Mouse (Mus musculus) forebrain, embryonic 10.5 days (tissue): Measurements from ENCODE around the gene Prrt2. TPM values are rescaled to one million over a fixed set of nuclear protein-coding genes. Genes with fewer than 3 reads are reported as not detected.

Experiments
- DNase-seq: peaks from one replicate; pipeline ENCODE4 v3.0.0-alpha.2; 2017; ENCODE audit warnings: low spot score; ENCODE audit errors: extremely low spot score
- H3K27ac ChIP-seq: fragments of 300-500 bp; sonication (generic); 2 replicates; pipeline ENCODE4 v1.5.1; 2016; ENCODE audit warnings: mild to moderate bottlenecking
- H3K27me3 ChIP-seq: fragments of 300-500 bp; sonication (generic); 2 replicates; pipeline ENCODE4 v1.6.1; 2016; ENCODE audit warnings: mild to moderate bottlenecking; ENCODE audit not compliant: poor library complexity, severe bottlenecking
- H3K36me3 ChIP-seq: fragments of 300-500 bp; sonication (generic); replicated peaks from 2 replicates; pipeline ENCODE4 v1.6.1; 2016; ENCODE audit warnings: mild to moderate bottlenecking, moderate library complexity
- H3K4me1 ChIP-seq: fragments of 300-500 bp; sonication (generic); 2 replicates; pipeline ENCODE4 v1.6.1; 2016
- H3K4me3 ChIP-seq: fragments of 300-500 bp; sonication (generic); 2 replicates; pipeline ENCODE4 v1.5.1; 2016; ENCODE audit warnings: mild to moderate bottlenecking, moderate library complexity
- H3K9me3 ChIP-seq: fragments of 300-500 bp; sonication (generic); 2 replicates; pipeline ENCODE4 v1.6.1; 2016; ENCODE audit warnings: mild to moderate bottlenecking, moderate library complexity
- WGBS: fragments of 180-500 bp; shearing (Covaris S2); methylation state at CpG from one replicate; pipeline ENCODE4 v1.1.7; 2016; 5-methylcytosine and 5-hydroxymethylcytosine counted together
- microRNA-seq: library from miRNA; unstranded; fragments of <30 nt; microRNA quantifications from one replicate; pipeline ENCODE4, GENCODE M21; 2017
- polyA plus RNA-seq: library from polyadenylated mRNA; unstranded; fragments of >200 nt; fragmentation: Nextera tagmentation; extraction: Ambion mirVana; gene quantifications from 2 replicates; pipeline ENCODE4 v1.2.1, GENCODE M21; 2016

The Prrt2 gene
- polyA plus RNA-seq, 1 experiment from 2014 or later, result 3.5 TPM

- Histone ChIP-seq H3K27me3 (no peaks in the 10 kb centered on the region), H3K4me3 (no peak overlapping the region), H3K4me1 (peaks cover 23% of the 10 kb centered on the region), H3K9me3 (no peaks in the 10 kb centered on the region), H3K27ac (no peak overlapping the region), H3K36me3 (peaks cover 40% of the 10 kb centered on the region)
- DNase-seq, result no peak
- WGBS, result 93% methylated on average over 6 of the region's 6 CpGs
Measured at GRCm38 (mm10) chr7:126978841-126979240, 42.2 kb downstream of the Prrt2 start.

DNA sequence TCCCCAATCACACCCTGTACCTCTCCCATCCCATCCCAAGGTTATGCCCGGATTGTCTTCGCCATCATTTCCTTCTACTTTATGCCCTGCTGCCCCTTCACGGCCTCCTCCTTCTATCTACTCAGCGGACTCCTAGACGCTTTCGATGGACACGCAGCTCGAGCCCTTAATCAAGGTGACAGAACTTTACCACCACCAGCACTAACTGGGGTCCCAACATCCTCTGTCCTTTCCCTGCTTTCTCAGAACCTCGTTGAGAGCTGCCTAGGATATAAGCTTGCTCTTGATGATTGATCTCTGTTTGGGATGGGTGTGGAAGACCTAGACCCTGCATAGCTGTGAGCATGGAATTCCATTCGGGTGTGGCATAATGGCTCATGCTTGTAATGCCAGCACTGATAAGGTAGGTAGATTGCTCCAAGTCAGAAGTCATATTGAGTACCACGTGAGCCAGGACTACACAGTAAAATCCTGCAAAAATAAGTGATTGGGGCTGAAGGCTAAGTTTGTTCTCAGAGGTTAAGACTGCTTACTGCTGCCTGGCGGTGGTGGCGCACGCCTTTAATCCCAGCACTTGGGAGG lies 44.0 kb downstream of the Prrt2 start:
- no peaks in the 10 kb centered on the region for H3K9me3 ChIP-seq

DNA sequence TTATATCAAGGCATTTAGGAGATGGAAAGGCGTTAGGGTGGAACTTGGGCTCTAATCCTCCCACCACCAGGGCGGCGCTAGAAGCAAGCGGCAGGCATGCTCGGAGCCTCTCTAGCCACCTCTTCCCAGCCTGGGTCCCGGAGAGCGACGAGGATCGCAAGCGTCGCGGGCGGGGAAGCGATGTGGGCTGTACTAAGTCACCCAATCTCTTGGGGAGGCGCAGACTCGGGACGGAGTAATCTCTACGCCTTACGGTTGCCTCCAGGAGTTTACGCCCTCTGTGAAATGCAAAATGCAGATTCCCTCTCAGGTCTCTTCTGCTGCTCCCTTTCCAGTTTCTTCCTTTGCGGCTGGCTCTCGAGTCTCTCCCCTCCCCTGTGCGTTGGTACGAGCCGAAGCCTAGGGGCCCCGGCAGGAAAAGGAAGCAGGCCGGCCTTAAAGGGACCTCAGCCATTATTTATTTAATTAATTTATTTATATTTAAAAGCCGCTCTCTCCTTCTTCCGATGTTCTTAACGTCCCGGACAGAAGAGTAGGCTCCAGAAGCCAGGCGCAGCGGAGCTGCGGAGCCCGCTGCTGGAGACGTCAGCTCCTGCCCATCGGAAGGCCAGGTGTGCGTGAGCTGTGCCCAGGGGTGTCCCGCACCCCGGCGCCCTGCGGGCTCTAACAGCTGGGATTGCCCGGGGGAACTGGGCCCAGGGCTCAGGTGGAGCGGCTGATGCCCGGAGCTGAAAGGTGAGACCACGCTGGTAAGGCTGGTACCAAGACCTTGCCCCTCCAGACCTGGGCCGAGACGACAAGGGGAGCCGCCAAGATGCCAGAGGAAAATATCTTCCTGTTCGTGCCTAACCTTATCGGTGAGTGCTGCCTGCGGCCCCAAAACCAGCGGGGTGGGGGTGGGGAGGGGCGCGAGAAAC lies 44.8 kb downstream of the Prrt2 start, which contains the start of gene Cdiptos:
Gene Cdiptos, minus strand, starts transcription at position 149 of the 917 bp plus-strand sequence.
- Histone ChIP-seq H3K4me3 (peak within 1 kb of the TSS; percentile 100), H3K4me1 (peaks cover 23% of the 10 kb centered on the region), H3K9me3 (no peaks in the 10 kb centered on the region), H3K36me3 (peaks cover 35% of the 10 kb centered on the region), H3K27me3 (no peaks in the 10 kb centered on the region), H3K27ac (peak within 1 kb of the TSS; percentile 99)
- peak; percentile 96 for DNase-seq
- under 1% methylated on average over 55 of the region's 55 CpGs for WGBS

More for the DNA sequence above, 44.0 kb downstream of the Prrt2 start:
- H3K4me1 ChIP-seq, result peaks cover 23% of the 10 kb centered on the region
- peak overlapping the region; percentile 99 for H3K27ac ChIP-seq
- peak overlapping the region; percentile 100 for H3K4me3 ChIP-seq
- H3K36me3 ChIP-seq, result peaks cover 40% of the 10 kb centered on the region
- DNase-seq, result no peak
- 31% methylated on average over 14 of the region's 14 CpGs for WGBS
- no peaks in the 10 kb centered on the region for H3K27me3 ChIP-seq

- Histone ChIP-seq H3K9me3 (no peaks in the 10 kb centered on the region), H3K4me1 (peaks cover 23% of the 10 kb centered on the region), H3K36me3 (peaks cover 30% of the 10 kb centered on the region), H3K4me3 (peak within 1 kb of the TSS; percentile 100), H3K27me3 (no peaks in the 10 kb centered on the region), H3K27ac (peak within 1 kb of the TSS; percentile 99)
- DNase-seq, result no peak
- 6% methylated on average over 1 of the region's 1 CpGs for WGBS
Measured at GRCm38 (mm10) chr7:126975893-126975949, 45.3 kb downstream of the Prrt2 start, which contains the start of gene Cdipt. TSS of gene Cdipt (plus strand) at chr7:126975914.

GRCm38 (mm10) chr7:126975493-126975892 lies 45.5 kb downstream of the Prrt2 start:
- 18% methylated on average over 8 of the region's 8 CpGs for WGBS
- peak overlapping the region; percentile 99 for H3K27ac ChIP-seq
- peaks cover 23% of the 10 kb centered on the region for H3K4me1 ChIP-seq
- H3K36me3 ChIP-seq, result peaks cover 29% of the 10 kb centered on the region
- no peaks in the 10 kb centered on the region for H3K27me3 ChIP-seq
- peak overlapping the region; percentile 100 for H3K4me3 ChIP-seq
- no peaks in the 10 kb centered on the region for H3K9me3 ChIP-seq
- no peak for DNase-seq

Small RNA genes within 50 kb of the gene (microRNA-seq; reads per million reads assigned to microRNA genes)
- gene Gm44343, result not detected

Other genes starting within 250 kb of the Prrt2 start
- gene Ypel3, start 244.3 kb downstream of the Prrt2 start, polyA plus RNA-seq, result 28.9 and 35.0 TPM in 2 replicates
- 0.32 and 0.61 TPM in 2 replicates for gene Tbx6, start 239.7 kb downstream of the Prrt2 start, polyA plus RNA-seq
- gene Ppp4c, start 228.7 kb downstream of the Prrt2 start, polyA plus RNA-seq, result 413 and 423 TPM in 2 replicates
- 2.6 and 2.9 TPM in 2 replicates for gene Fam57b, start 223.5 kb downstream of the Prrt2 start, polyA plus RNA-seq
- not detected in 2 replicates for gene 4930451I11Rik, start 189.6 kb downstream of the Prrt2 start, polyA plus RNA-seq
- gene Doc2a, start 173.8 kb downstream of the Prrt2 start, polyA plus RNA-seq, result 9.8 and 10.1 TPM in 2 replicates
- 57.4 and 65.2 TPM in 2 replicates for gene Hirip3, start 159.2 kb downstream of the Prrt2 start, polyA plus RNA-seq
- 110 and 117 TPM in 2 replicates for gene Ino80e, start 158.8 kb downstream of the Prrt2 start, polyA plus RNA-seq
- gene Taok2, start 136.5 kb downstream of the Prrt2 start, polyA plus RNA-seq, result 54.0 and 54.1 TPM in 2 replicates
- 22.2 and 24.9 TPM in 2 replicates for gene Tmem219, start 98.3 kb downstream of the Prrt2 start, polyA plus RNA-seq
- 17.5 and 18.0 TPM in 2 replicates for gene Kctd13, start 92.3 kb downstream of the Prrt2 start, polyA plus RNA-seq
- gene Asphd1, start 71.6 kb downstream of the Prrt2 start, polyA plus RNA-seq, result 0.21 TPM in 1 of 2 replicates, not detected in the other
- 0.72 and 1.2 TPM in 2 replicates for gene Sez6l2, start 70.6 kb downstream of the Prrt2 start, polyA plus RNA-seq
- 84.6 and 85.7 TPM in 2 replicates for gene Cdipt, start 45.3 kb downstream of the Prrt2 start, polyA plus RNA-seq
- gene Cdiptos, start 45.1 kb downstream of the Prrt2 start, polyA plus RNA-seq, result 0.72 and 1.0 TPM in 2 replicates
- 3.3 TPM in 2 replicates for gene Mvp, start 6.6 kb downstream of the Prrt2 start, polyA plus RNA-seq
- gene Pagr1b, start 4.7 kb downstream of the Prrt2 start, polyA plus RNA-seq, result not detected in 2 replicates
- 92.7 and 121 TPM in 2 replicates for gene Pagr1a, start 3.9 kb downstream of the Prrt2 start, polyA plus RNA-seq
- gene Gm42742, start 114 bp downstream of the Prrt2 start, polyA plus RNA-seq, result 32.6 and 46.7 TPM in 2 replicates
- gene Maz, start 5.8 kb upstream of the Prrt2 start, polyA plus RNA-seq, result 60.2 and 65.7 TPM in 2 replicates
- 223 and 226 TPM in 2 replicates for gene Kif22, start 21.3 kb upstream of the Prrt2 start, polyA plus RNA-seq
- gene Zg16, start 66.1 kb upstream of the Prrt2 start, polyA plus RNA-seq, result not detected in 2 replicates
- gene AI467606, start 70.1 kb upstream of the Prrt2 start, polyA plus RNA-seq, result 0.74 TPM in 2 replicates
- gene Qprt, start 101.0 kb upstream of the Prrt2 start, polyA plus RNA-seq, result 11.3 and 12.3 TPM in 2 replicates
- gene Spn, start 116.6 kb upstream of the Prrt2 start, polyA plus RNA-seq, result 0.07 and 0.10 TPM in 2 replicates
- 111 and 114 TPM in 2 replicates for gene Cd2bp2, start 174.8 kb upstream of the Prrt2 start, polyA plus RNA-seq
- gene Tbc1d10b, start 187.3 kb upstream of the Prrt2 start, polyA plus RNA-seq, result 27.3 and 29.2 TPM in 2 replicates
- 10.7 and 10.8 TPM in 2 replicates for gene Mylpf, start 187.7 kb upstream of the Prrt2 start, polyA plus RNA-seq
- 74.7 and 78.3 TPM in 2 replicates for gene Zfp553, start 211.8 kb upstream of the Prrt2 start, polyA plus RNA-seq
- gene Sept1, start 211.9 kb upstream of the Prrt2 start, polyA plus RNA-seq, result 30.3 and 32.3 TPM in 2 replicates
- 55.8 and 57.7 TPM in 2 replicates for gene Zfp771, start 223.1 kb upstream of the Prrt2 start, polyA plus RNA-seq
- gene Dctpp1, start 239.5 kb upstream of the Prrt2 start, polyA plus RNA-seq, result 379 and 383 TPM in 2 replicates